Mouse (Mus musculus): ENCODE results near the gene Large1. TPM values are rescaled to one million over a fixed set of nuclear protein-coding genes. Genes with fewer than 3 reads are reported as not detected.
"Not testable (repeated sequence)": the region's sequence is repeated elsewhere in the genome, so short reads cannot be mapped to it uniquely, and the experiment has no call there.

Gene Large1
- total RNA-seq, 2 experiments from 2014 or later = 124 to 138 TPM

- peak; percentile 40 to 63 for DNase-seq (ENCODE audit: low spot score in 2 of 2)
Observed at GRCm38 (mm10) chr8:73302947-73303346, 50.4 kb downstream of the Large1 start.

- no peak for DNase-seq (ENCODE audit: low spot score in 2 of 2)
Observed at GRCm38 (mm10) chr8:73295531-73295930, 57.8 kb downstream of the Large1 start.

GRCm38 (mm10) chr8:73293655-73294054 lies 59.7 kb downstream of the Large1 start:
- no peak for DNase-seq (ENCODE audit: low spot score in 2 of 2)

GRCm38 (mm10) chr8:73291630-73292029 lies 61.7 kb downstream of the Large1 start:
- no peak for DNase-seq (ENCODE audit: low spot score in 2 of 2)

GRCm38 (mm10) chr8:73290636-73291035 lies 62.7 kb downstream of the Large1 start:
- DNase-seq (ENCODE audit: low spot score in 2 of 2) = no peak

GRCm38 (mm10) chr8:73289831-73290230 lies 63.5 kb downstream of the Large1 start:
- DNase-seq (ENCODE audit: low spot score in 2 of 2) = no peak

GRCm38 (mm10) chr8:73281996-73282395 lies 71.3 kb downstream of the Large1 start:
- DNase-seq (ENCODE audit: low spot score in 2 of 2) = no peak

GRCm38 (mm10) chr8:73276015-73276414 lies 77.3 kb downstream of the Large1 start:
- DNase-seq (ENCODE audit: low spot score in 2 of 2) = no peak

- DNase-seq (ENCODE audit: low spot score in 2 of 2) = not testable (repeated sequence)
Observed at GRCm38 (mm10) chr8:73275445-73275844, 77.9 kb downstream of the Large1 start.

GRCm38 (mm10) chr8:73273150-73273549 lies 80.2 kb downstream of the Large1 start:
- DNase-seq (ENCODE audit: low spot score in 2 of 2) = no peak

GRCm38 (mm10) chr8:73270991-73271390 lies 82.3 kb downstream of the Large1 start:
- DNase-seq (ENCODE audit: low spot score in 2 of 2) = no peak

GRCm38 (mm10) chr8:73257981-73258380 lies 95.4 kb downstream of the Large1 start:
- DNase-seq (ENCODE audit: low spot score in 2 of 2) = peak in 1 of 2 experiments; percentile 19

GRCm38 (mm10) chr8:73244186-73244585 lies 109.2 kb downstream of the Large1 start:
- DNase-seq (ENCODE audit: low spot score in 2 of 2) = no peak

- DNase-seq (ENCODE audit: low spot score in 2 of 2) = no peak
Observed at GRCm38 (mm10) chr8:73242066-73242465, 111.3 kb downstream of the Large1 start.

- DNase-seq (ENCODE audit: low spot score in 2 of 2) = no peak
Observed at GRCm38 (mm10) chr8:73234209-73234608, 119.1 kb downstream of the Large1 start.

GRCm38 (mm10) chr8:73233358-73234041 lies 119.8 kb downstream of the Large1 start:
- DNase-seq (ENCODE audit: low spot score in 2 of 2) = peak; percentile 54 to 60

- DNase-seq (ENCODE audit: low spot score in 2 of 2) = no peak
Observed at GRCm38 (mm10) chr8:73226841-73227240, 126.5 kb downstream of the Large1 start.

GRCm38 (mm10) chr8:73225654-73226053 lies 127.7 kb downstream of the Large1 start:
- DNase-seq (ENCODE audit: low spot score in 2 of 2) = peak in 1 of 2 experiments; percentile 47

GRCm38 (mm10) chr8:73219178-73219811 lies 134.0 kb downstream of the Large1 start:
- no peak for DNase-seq (ENCODE audit: low spot score in 2 of 2)

GRCm38 (mm10) chr8:73206831-73207230 lies 146.5 kb downstream of the Large1 start:
- no peak for DNase-seq (ENCODE audit: low spot score in 2 of 2)

- DNase-seq (ENCODE audit: low spot score in 2 of 2) = no peak
Observed at GRCm38 (mm10) chr8:73201854-73202253, 151.5 kb downstream of the Large1 start.

- no peak for DNase-seq (ENCODE audit: low spot score in 2 of 2)
Observed at GRCm38 (mm10) chr8:73197714-73198113, 155.6 kb downstream of the Large1 start.

GRCm38 (mm10) chr8:73188684-73189083 lies 164.7 kb downstream of the Large1 start:
- no peak for DNase-seq (ENCODE audit: low spot score in 2 of 2)
